Mouse (Mus musculus): ENCODE results near the gene Wdr38. TPM values are rescaled to one million over a fixed set of nuclear protein-coding genes. Genes with fewer than 3 reads are reported as not detected.
A peak's percentile ranks its signal among the peaks of the same experiment; 100 is the strongest.

Wdr38 gene
- polyA plus RNA-seq (2015; fragmentation: Nextera tagmentation; extraction: Ambion mirVana), result 1.3 and 1.4 TPM in 2 replicates

DNA sequence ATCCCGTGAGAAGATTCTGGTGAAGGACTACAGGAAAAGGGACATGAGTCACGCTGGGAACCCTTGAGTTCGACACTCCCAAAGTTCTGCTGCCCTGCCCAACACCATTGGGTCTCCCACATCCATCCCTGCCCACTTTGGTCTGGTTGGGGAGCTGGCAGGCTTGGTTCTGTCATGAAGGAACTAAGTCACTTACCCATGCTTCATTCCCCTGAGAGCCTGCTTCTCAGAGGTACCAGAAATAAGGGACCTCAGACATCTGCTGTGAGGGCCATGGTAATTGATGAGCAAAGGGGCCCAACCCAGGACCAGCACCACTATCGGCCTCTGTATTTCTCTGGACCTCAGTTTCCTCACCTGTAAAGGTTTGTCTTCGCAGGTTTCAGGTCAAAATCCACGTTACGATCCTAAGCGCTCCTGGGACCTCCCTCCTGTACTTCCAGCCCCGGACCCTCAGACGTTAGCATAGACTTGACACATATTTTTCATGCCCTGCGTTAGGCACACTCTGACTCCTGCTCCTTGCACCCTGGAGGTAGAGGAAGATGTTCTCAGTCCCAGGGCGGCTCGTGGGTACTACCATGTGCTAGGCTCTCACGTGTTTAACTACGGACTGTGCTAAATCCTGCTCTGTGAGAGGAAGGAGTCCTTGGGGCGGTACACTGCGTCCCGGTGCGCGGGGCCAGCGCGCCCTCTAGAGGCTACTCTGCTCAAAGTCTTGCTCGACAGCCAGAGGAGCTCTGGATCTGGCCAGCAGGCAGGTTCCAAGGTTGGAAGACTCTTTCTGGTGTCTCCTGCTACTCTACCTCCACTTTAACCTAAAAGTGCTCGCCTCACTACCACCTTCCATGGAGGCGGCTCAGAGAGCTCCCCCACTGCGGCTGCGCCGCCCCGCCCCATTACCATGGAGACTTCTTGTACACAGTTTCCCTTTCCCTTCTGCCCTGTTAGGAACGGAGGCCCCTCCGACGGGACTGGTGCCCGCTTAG, at the start of gene Wdr38:
Gene Wdr38 (plus strand): TSS at position 91 of the 989 bp plus-strand sequence.
- H3K9ac ChIP-seq, result peak within 1 kb of the TSS; percentile 50
- 13% methylated on average over 33 of the region's 33 CpGs for WGBS
- ATAC-seq, result peak; percentile 93

GRCm38 (mm10) chr2:38947566-38947965, 49.7 kb upstream of the Wdr38 start:
- no peaks in the 10 kb centered on the region for H3K27me3 ChIP-seq (replicated peaks)
- no peaks in the 10 kb centered on the region for H3K9me3 ChIP-seq
- no peak overlapping the region for H3K4me3 ChIP-seq (replicated peaks)
- no peak overlapping the region for H3K9ac ChIP-seq
- no peak for ATAC-seq
- 55% methylated on average over 7 of the region's 7 CpGs for WGBS
- no peaks in the 10 kb centered on the region for H3K4me1 ChIP-seq (replicated peaks)
- no peaks in the 10 kb centered on the region for H3K36me3 ChIP-seq
- H3K27ac ChIP-seq, result no peak overlapping the region
- no peak overlapping the region for H3K4me2 ChIP-seq (replicated peaks)

More for the DNA sequence above, at the start of gene Wdr38:
- Histone ChIP-seq H3K36me3 (peaks cover 21% of the 10 kb centered on the region), H3K4me3 (replicated peaks) (peak within 1 kb of the TSS; percentile 43), H3K4me2 (replicated peaks) (peak within 1 kb of the TSS; percentile 67), H3K27ac (no peak within 1 kb of the TSS), H3K4me1 (replicated peaks) (peaks cover 13% of the 10 kb centered on the region), H3K9me3 (no peaks in the 10 kb centered on the region), H3K27me3 (replicated peaks) (no peaks in the 10 kb centered on the region)

- Histone ChIP-seq H3K36me3 (no peaks in the 10 kb centered on the region), H3K27me3 (replicated peaks) (no peaks in the 10 kb centered on the region), H3K9ac (no peak overlapping the region), H3K27ac (no peak overlapping the region), H3K4me2 (replicated peaks) (no peak overlapping the region), H3K4me3 (replicated peaks) (no peak overlapping the region), H3K9me3 (no peaks in the 10 kb centered on the region), H3K4me1 (replicated peaks) (no peaks in the 10 kb centered on the region)
- 73% methylated on average over 7 of the region's 7 CpGs for WGBS
- peak; percentile 57 for ATAC-seq
These were observed 47.0 kb upstream of the Wdr38 start for GRCm38 (mm10) chr2:38950281-38950719.

GRCm38 (mm10) chr2:38953152-38953883, 44.0 kb upstream of the Wdr38 start:
- H3K27me3 ChIP-seq (replicated peaks), result no peaks in the 10 kb centered on the region
- 79% methylated on average over 5 of the region's 5 CpGs for WGBS

DNA sequence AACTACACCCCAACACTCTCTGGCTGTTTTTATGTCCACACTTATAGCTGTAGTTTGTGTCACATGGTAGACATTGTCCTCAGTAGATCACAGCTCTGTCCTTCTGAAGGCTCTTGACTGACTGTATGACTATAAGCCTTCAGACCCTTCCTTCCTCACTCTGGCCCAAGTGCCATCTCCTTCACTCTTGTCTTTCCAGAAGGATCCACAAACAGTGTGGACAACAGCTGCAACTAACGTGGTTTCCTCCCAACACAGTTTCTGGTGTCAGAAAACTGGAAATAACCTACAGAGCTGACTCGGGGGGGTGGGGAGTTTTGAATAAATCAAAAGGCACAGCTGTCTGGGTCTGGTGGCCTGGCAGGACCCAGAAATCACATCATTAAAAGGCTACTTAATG, 41.2 kb upstream of the Wdr38 start:
- ATAC-seq, result no peak
- no peaks in the 10 kb centered on the region for H3K27me3 ChIP-seq (replicated peaks)
- H3K4me2 ChIP-seq (replicated peaks), result no peak overlapping the region
- H3K4me1 ChIP-seq (replicated peaks), result no peaks in the 10 kb centered on the region
- no peaks in the 10 kb centered on the region for H3K36me3 ChIP-seq
- H3K9ac ChIP-seq, result no peak overlapping the region
- no peak overlapping the region for H3K27ac ChIP-seq
- no peak overlapping the region for H3K4me3 ChIP-seq (replicated peaks)
- WGBS, result 67% methylated on average over 2 of the region's 2 CpGs
- H3K9me3 ChIP-seq, result no peaks in the 10 kb centered on the region

More at GRCm38 (mm10) chr2:38953152-38953883, 44.0 kb upstream of the Wdr38 start:
- Histone ChIP-seq H3K36me3 (no peaks in the 10 kb centered on the region), H3K4me3 (replicated peaks) (no peak overlapping the region), H3K9ac (no peak overlapping the region), H3K9me3 (no peaks in the 10 kb centered on the region), H3K4me2 (replicated peaks) (no peak overlapping the region), H3K27ac (no peak overlapping the region), H3K4me1 (replicated peaks) (no peaks in the 10 kb centered on the region)
- ATAC-seq, result no peak

DNA sequence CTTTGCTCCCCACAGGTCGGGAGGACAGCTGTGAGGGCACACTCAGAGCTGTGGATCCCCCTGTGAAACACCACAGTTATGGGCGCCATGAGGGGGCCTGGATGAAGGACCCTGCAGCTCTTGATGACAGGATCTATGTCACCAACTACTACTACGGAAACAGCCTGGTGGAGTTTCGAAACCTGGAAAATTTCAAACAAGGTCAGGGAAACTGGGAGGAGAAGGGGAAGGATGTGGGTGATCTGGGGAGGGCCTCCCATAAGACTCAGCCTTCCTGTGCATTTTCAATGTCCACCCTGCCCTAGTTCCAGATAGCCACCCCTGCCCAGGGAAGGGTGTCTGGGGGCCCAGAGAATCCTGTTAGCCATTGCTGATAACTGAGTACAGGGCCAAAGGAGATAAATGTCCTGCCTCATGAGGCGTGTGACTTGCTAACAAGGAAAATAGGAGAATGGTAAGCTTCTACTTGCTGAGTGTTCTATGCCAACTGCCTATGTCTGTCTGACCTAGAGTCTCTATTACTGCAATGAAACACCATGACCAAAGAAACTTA, 39.5 kb upstream of the Wdr38 start:
- H3K27me3 ChIP-seq (replicated peaks), result no peaks in the 10 kb centered on the region
- whole genome bisulfite sequencing, result 79% methylated on average over 5 of the region's 5 CpGs
- no peak overlapping the region for H3K4me2 ChIP-seq (replicated peaks)
- ATAC-seq, result no peak
- no peaks in the 10 kb centered on the region for H3K4me1 ChIP-seq (replicated peaks)
- H3K9me3 ChIP-seq, result no peaks in the 10 kb centered on the region
- H3K27ac ChIP-seq, result no peak overlapping the region
- no peak overlapping the region for H3K9ac ChIP-seq
- H3K4me3 ChIP-seq (replicated peaks), result no peak overlapping the region
- H3K36me3 ChIP-seq, result no peaks in the 10 kb centered on the region

DNA sequence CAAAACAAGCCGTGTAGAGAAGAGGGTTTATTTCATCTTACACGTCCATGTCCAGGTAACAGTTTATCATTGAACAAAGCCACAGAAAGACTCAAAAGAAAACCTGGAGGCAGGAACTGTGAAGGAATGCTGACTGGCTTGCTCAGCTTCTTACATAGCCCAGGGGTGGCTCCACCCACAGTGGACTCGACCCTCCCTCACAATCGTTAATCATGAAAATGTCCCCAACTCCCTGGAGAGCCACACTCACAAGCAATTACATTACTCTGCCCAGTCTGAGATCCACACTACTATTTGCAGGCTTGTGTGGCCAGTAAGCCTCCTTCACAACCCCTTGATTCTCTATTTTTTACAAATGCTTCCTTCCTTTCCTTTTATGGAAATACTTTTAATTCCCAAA, 33.1 kb upstream of the Wdr38 start:
- Histone ChIP-seq H3K36me3 (no peaks in the 10 kb centered on the region), H3K4me1 (replicated peaks) (no peaks in the 10 kb centered on the region), H3K9ac (no peak overlapping the region), H3K4me2 (replicated peaks) (no peak overlapping the region), H3K4me3 (replicated peaks) (no peak overlapping the region), H3K27me3 (replicated peaks) (no peaks in the 10 kb centered on the region), H3K27ac (no peak overlapping the region), H3K9me3 (no peaks in the 10 kb centered on the region)
- WGBS, result 17% methylated on average over 4 of the region's 4 CpGs
- no peak; the same call in 1 of the 2 replicates for ATAC-seq

DNA sequence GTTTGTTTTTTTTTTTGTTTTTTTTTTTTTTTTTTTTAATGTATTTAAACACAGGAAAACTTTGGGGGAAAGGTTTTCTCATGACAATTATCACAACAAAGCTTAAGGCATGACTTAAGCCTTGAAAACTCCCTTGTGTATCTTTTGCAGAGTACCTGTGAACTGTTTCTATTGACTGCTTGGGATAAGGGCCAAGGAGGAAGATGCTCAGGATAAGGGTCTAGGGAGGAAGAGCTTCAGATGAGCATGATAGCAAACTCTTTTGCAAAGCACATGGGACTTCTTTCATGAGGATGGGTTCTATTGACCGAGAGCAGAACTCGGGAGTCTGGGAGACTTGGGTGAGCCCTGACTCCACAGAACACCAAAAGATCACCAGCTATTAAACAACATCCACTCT, 27.6 kb upstream of the Wdr38 start:
- Histone ChIP-seq H3K4me1 (replicated peaks) (no peaks in the 10 kb centered on the region), H3K4me2 (replicated peaks) (no peak overlapping the region), H3K9ac (no peak overlapping the region), H3K27ac (no peak overlapping the region), H3K4me3 (replicated peaks) (no peak overlapping the region), H3K9me3 (no peaks in the 10 kb centered on the region), H3K36me3 (no peaks in the 10 kb centered on the region), H3K27me3 (replicated peaks) (no peaks in the 10 kb centered on the region)
- ATAC-seq, result no peak
- 85% methylated on average over 2 of the region's 2 CpGs for WGBS

GRCm38 (mm10) chr2:38970057-38970456, 27.2 kb upstream of the Wdr38 start:
- Histone ChIP-seq H3K9me3 (no peaks in the 10 kb centered on the region), H3K36me3 (no peaks in the 10 kb centered on the region), H3K27me3 (replicated peaks) (no peaks in the 10 kb centered on the region), H3K4me3 (replicated peaks) (no peak overlapping the region), H3K9ac (no peak overlapping the region), H3K4me1 (replicated peaks) (no peaks in the 10 kb centered on the region), H3K4me2 (replicated peaks) (no peak overlapping the region), H3K27ac (no peak overlapping the region)
- peak; percentile 84 for ATAC-seq
- 61% methylated on average over 5 of the region's 5 CpGs for WGBS

DNA sequence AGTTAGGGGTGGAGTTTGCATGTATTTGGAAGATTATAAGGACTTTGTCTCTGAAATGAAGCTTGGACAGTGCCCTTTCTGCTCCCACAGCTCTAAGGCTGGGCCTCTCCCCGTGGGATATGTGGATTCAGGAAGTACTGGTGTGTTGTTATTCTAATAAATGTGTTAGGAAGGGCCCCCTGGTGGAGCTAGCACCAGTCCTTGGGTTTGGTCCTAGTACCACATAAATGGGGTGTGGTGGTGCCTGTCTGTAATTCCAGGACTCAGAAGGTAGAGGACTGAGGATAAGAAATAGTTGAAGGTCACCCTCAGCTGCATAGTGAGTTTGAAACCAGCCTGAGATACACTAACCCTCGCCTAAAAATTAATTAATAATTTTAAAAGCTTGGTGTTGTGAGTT, 24.1 kb upstream of the Wdr38 start:
- WGBS, result 20% methylated on average over 2 of the region's 2 CpGs
- 0 out of 2 replicates have a peak, but pooled peaks have one; percentile 37 for ATAC-seq

GRCm38 (mm10) chr2:38973701-38974100, 23.6 kb upstream of the Wdr38 start:
- ATAC-seq, result no peak
- H3K9me3 ChIP-seq, result no peaks in the 10 kb centered on the region
- no peaks in the 10 kb centered on the region for H3K36me3 ChIP-seq
- H3K4me3 ChIP-seq (replicated peaks), result no peak overlapping the region
- H3K4me1 ChIP-seq (replicated peaks), result no peaks in the 10 kb centered on the region
- no peak overlapping the region for H3K9ac ChIP-seq
- no peak overlapping the region for H3K4me2 ChIP-seq (replicated peaks)
- no peak overlapping the region for H3K27ac ChIP-seq
- no peaks in the 10 kb centered on the region; the same call in 1 of the 2 replicates for H3K27me3 ChIP-seq (replicated peaks)
- WGBS, result 73% methylated on average over 7 of the region's 7 CpGs

More for the DNA sequence above, 24.1 kb upstream of the Wdr38 start:
- H3K4me1 ChIP-seq (replicated peaks), result no peaks in the 10 kb centered on the region
- no peak overlapping the region for H3K9ac ChIP-seq
- H3K27me3 ChIP-seq (replicated peaks), result no peaks in the 10 kb centered on the region; the same call in 1 of the 2 replicates
- no peak overlapping the region for H3K4me2 ChIP-seq (replicated peaks)
- H3K9me3 ChIP-seq, result no peaks in the 10 kb centered on the region
- no peak overlapping the region for H3K27ac ChIP-seq
- no peak overlapping the region for H3K4me3 ChIP-seq (replicated peaks)
- H3K36me3 ChIP-seq, result no peaks in the 10 kb centered on the region

DNA sequence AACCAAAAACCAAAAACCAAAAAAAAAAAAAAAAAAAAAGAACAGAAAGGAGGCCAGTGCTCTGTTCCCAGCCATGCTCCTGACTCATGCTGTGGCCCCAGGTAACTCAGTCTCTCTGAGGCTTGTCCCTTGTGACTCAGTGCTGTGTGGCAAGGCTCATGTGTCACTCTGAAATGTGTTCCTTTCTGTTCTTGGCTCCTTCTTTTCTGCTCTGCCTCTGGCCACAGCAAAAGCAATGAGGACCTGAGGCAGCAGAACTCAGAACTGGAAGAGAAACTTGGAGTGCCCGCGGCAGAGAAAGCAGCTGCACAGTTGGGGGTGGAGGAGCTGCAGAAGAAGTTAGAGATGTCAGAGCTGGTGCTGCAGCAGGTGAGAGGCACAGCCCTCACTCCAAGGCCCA, 23.1 kb upstream of the Wdr38 start:
- no peak for ATAC-seq
- 54% methylated on average over 2 of the region's 2 CpGs for WGBS
- no peaks in the 10 kb centered on the region for H3K36me3 ChIP-seq
- no peak overlapping the region for H3K4me2 ChIP-seq (replicated peaks)
- no peak overlapping the region for H3K4me3 ChIP-seq (replicated peaks)
- H3K27ac ChIP-seq, result no peak overlapping the region
- H3K4me1 ChIP-seq (replicated peaks), result no peaks in the 10 kb centered on the region
- H3K9ac ChIP-seq, result no peak overlapping the region
- H3K27me3 ChIP-seq (replicated peaks), result no peaks in the 10 kb centered on the region; the same call in 1 of the 2 replicates
- no peaks in the 10 kb centered on the region for H3K9me3 ChIP-seq

Data from intestine, embryonic 15.5 days (tissue).